Mouse (Mus musculus): Measurements from ENCODE around the gene Fbxo11. TPM values are rescaled to one million over a fixed set of nuclear protein-coding genes. Genes with fewer than 3 reads are reported as not detected.

Gene Fbxo11
- polyA plus RNA-seq, 1 experiment from 2014 or later, result 9.9 TPM

DNA sequence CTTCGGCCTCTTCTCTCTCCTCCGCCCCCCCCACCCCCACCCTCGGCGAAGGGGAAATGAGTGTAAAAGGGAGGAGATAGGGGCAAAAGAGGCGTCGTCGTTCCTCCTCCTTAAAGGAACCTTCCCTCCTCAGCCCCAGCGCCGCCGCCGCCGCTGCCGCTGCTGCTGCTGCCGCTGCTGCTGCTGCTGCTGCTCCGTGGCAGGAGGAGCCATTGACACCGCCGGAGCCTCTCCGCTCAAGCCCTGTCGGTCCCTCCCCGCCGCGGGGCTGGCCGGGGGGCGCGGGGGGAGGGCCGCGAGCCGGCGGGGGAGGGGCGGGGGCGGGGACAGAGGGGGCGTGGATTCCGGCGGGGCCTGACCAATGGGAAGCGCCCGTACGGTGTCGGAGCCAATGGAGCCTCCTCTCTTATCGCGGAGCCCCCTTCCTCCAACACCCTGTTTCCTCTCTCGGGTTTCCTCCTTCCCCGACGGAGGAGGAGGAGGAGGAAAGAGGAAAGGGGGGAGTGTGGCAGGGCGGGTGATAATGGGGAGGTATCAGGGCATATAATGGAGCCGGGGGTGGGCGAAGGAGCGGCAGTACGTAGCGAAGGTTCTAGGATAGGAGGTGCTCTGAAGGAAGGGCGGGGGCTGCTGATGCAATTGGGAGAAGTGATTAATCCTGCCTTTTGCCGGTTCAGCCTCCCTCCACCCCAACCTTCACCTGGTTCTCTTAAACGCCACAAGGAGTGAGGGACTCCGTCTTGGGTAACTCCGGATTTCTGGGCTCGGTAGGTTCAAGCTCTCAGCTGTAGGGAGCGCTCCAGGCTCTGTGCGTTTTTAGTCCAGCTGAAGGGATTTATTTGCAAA is 933 bp upstream of the Fbxo11 start:
- H3K27me3 ChIP-seq (replicated peaks), result no peaks in the 10 kb centered on the region
- WGBS, result under 1% methylated on average over 36 of the region's 57 CpGs
- H3K4me3 ChIP-seq, result peak overlapping the region; percentile 98
- H3K4me2 ChIP-seq, result peak overlapping the region; percentile 72
- H3K27ac ChIP-seq (replicated peaks), result peak overlapping the region; percentile 100
- H3K4me1 ChIP-seq, result peaks cover 18% of the 10 kb centered on the region
- peak; percentile 97 for ATAC-seq (ENCODE audit: extremely low read depth, insufficient number of reproducible peaks, low FRiP score, low TSS enrichment)
- H3K9me3 ChIP-seq, result no peaks in the 10 kb centered on the region
- H3K36me3 ChIP-seq, result no peaks in the 10 kb centered on the region
- peak overlapping the region; percentile 100 for H3K9ac ChIP-seq

DNA sequence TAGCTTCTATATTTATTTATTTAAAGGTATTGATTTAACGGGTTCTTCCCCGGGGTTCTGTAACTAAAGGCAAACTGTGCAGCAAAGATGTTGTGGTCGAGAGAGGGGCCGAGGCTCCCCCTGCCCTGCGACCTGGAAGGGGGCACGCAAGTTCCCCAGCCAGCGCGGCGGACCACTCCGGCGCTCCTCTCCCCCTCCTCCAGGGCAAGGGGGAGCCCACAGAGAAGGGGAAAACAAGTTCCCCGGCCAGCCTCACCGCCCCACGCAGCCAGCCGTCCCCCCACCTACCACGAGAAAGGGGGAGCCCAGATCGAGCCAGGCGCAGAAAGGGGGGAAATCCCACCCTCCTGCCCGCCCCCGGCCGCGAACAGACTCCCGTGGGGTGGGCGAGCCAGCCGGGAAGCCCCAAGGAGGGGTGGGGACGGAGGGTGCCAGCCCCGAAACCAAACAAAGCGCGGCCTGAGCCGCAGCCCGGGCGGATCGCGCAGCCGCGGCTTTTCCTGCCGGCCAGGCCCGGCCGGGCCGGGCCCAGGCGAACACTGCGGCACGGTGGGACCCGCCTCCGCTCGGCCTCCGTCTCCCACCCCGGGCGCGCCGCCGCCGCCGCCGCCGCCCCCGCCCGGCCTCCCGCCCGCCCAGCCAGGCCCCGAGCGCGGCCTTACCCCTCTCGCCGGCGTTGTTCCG is 602 bp downstream of the Fbxo11 start:
- no peaks in the 10 kb centered on the region for H3K9me3 ChIP-seq
- H3K4me1 ChIP-seq, result peaks cover 25% of the 10 kb centered on the region
- peak overlapping the region; percentile 72 for H3K4me2 ChIP-seq
- H3K9ac ChIP-seq, result peak overlapping the region; percentile 100
- peak overlapping the region; percentile 100 for H3K27ac ChIP-seq (replicated peaks)
- no peaks in the 10 kb centered on the region for H3K36me3 ChIP-seq
- H3K4me3 ChIP-seq, result peak overlapping the region; percentile 98
- WGBS, result under 1% methylated on average over 56 of the region's 67 CpGs
- peak; percentile 17; the same call in 1 of the 2 replicates for ATAC-seq (ENCODE audit: extremely low read depth, insufficient number of reproducible peaks, low FRiP score, low TSS enrichment)
- H3K27me3 ChIP-seq (replicated peaks), result no peaks in the 10 kb centered on the region

DNA sequence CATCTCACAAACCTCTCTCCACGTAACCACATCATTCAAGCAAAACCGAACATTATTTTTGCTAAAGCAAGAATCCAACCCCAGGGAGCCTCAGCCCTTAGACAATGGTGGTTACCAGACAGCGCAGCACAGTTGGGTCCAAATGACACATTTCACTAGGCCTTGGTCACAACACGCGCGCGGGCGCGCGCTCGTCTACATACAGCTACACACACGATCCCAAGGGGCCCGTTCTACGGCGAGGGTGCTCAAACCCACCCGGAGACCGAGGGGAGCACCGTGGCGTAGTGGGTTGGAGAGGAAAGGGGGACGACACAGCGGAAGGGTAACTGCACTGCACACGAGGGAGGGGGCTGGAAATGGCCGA is 1.1 kb downstream of the Fbxo11 start:
- WGBS, result under 1% methylated on average over 23 of the region's 23 CpGs
- Histone ChIP-seq H3K4me2 (peak overlapping the region; percentile 72), H3K9me3 (no peaks in the 10 kb centered on the region), H3K4me3 (peak overlapping the region; percentile 98), H3K4me1 (peaks cover 29% of the 10 kb centered on the region), H3K27me3 (replicated peaks) (no peaks in the 10 kb centered on the region), H3K36me3 (no peaks in the 10 kb centered on the region), H3K9ac (peak overlapping the region; percentile 100), H3K27ac (replicated peaks) (peak overlapping the region; percentile 100)
- no peak for ATAC-seq (ENCODE audit: extremely low read depth, insufficient number of reproducible peaks, low FRiP score, low TSS enrichment)

DNA sequence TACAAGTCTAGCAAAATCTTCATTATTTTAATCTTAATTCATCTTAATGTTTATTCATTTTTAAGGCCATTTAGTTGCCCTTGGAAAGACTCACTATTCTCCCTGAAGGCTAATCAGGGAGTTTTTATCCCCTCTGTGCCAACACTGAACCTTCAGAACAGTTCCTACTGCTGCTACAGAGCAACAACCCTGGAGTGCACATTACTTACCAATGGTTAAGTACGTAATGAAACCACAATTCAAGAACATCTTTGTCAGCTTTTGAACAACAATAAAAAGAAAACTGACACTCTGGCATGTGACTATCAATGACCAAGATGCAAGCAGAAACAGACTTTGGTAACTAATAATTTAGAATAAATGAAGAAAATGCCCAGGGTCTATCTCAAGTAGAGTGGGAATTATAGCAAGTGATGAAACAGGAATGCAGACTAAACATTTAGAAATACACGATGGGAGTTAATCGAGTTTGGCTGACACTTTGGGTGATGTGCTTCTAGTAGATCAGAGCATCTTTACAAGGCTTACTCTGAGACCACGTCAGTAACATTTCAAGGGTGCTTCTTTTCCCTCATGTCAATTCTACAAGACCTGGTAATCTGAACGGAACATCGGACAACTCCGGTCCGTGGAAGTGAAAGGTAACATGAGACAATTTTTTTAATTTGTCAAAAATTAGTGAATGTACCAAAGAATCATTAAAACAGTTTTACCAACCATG is 2.1 kb downstream of the Fbxo11 start:
- H3K27me3 ChIP-seq (replicated peaks), result no peaks in the 10 kb centered on the region
- H3K9ac ChIP-seq, result peak overlapping the region; percentile 100
- H3K9me3 ChIP-seq, result no peaks in the 10 kb centered on the region
- no peaks in the 10 kb centered on the region for H3K36me3 ChIP-seq
- no peak for ATAC-seq (ENCODE audit: extremely low read depth, insufficient number of reproducible peaks, low FRiP score, low TSS enrichment)
- WGBS, result 35% methylated on average over 8 of the region's 8 CpGs
- peaks cover 37% of the 10 kb centered on the region for H3K4me1 ChIP-seq
- peak overlapping the region; percentile 72 for H3K4me2 ChIP-seq
- H3K4me3 ChIP-seq, result peak overlapping the region; percentile 98
- no peak overlapping the region for H3K27ac ChIP-seq (replicated peaks)

DNA sequence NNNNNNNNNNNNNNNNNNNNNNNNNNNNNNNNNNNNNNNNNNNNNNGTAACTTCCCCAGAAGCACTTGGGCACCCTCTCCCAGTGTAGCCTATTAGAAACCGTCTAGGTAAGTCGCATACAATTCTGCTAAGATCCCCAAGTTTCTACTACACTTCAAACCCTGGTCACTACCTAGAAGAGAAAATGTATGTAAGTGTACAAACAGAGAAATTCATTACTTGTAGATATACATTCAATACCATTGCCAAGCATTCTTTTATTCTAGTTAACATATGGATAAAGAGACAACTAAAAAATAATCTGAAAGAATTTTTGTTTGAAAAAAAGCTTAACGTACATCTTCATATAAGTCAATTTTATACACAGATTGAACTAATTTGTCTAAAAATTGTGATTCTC is 3.1 kb downstream of the Fbxo11 start:
- H3K27me3 ChIP-seq (replicated peaks), result no peaks in the 10 kb centered on the region
- peaks cover 42% of the 10 kb centered on the region for H3K4me1 ChIP-seq
- H3K9me3 ChIP-seq, result no peaks in the 10 kb centered on the region
- no peak overlapping the region for H3K9ac ChIP-seq
- no peak overlapping the region for H3K4me2 ChIP-seq
- no peak for ATAC-seq (ENCODE audit: extremely low read depth, insufficient number of reproducible peaks, low FRiP score, low TSS enrichment)
- no peaks in the 10 kb centered on the region for H3K36me3 ChIP-seq
- 77% methylated on average over 3 of the region's 3 CpGs for WGBS
- H3K4me3 ChIP-seq, result no peak overlapping the region
- H3K27ac ChIP-seq (replicated peaks), result no peak overlapping the region

DNA sequence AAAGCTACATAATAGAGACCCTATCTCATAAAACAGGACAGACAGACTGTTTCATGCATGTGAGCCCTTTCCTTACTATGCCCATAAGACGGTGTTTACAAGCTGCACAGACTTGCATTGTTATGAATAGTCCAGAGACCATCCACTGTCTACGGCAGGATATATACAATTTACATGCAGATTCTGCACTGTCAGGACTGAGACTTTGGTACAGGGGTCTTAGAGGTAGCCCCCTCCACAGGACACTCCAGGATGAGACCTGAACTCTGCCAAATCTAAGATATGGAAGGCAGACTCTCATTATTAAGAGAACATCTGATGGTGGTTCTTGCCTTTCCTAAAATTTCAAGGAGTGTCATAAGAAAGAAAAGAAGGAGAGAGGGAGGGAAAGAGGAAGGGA is 6.8 kb downstream of the Fbxo11 start:
- 0 out of 2 replicates have a peak, but pooled peaks cover 2% of the 10 kb centered on the region for H3K36me3 ChIP-seq
- 70% methylated on average over 2 of the region's 2 CpGs for WGBS
- H3K4me2 ChIP-seq, result peak overlapping the region; percentile 14; the same call in 1 of the 2 replicates
- ATAC-seq (ENCODE audit: extremely low read depth, insufficient number of reproducible peaks, low FRiP score, low TSS enrichment), result no peak
- no peak overlapping the region for H3K4me3 ChIP-seq
- peaks cover 55% of the 10 kb centered on the region for H3K4me1 ChIP-seq
- H3K9me3 ChIP-seq, result no peaks in the 10 kb centered on the region
- no peaks in the 10 kb centered on the region for H3K27me3 ChIP-seq (replicated peaks)
- peak overlapping the region; percentile 13 for H3K27ac ChIP-seq (replicated peaks)
- no peak overlapping the region for H3K9ac ChIP-seq

DNA sequence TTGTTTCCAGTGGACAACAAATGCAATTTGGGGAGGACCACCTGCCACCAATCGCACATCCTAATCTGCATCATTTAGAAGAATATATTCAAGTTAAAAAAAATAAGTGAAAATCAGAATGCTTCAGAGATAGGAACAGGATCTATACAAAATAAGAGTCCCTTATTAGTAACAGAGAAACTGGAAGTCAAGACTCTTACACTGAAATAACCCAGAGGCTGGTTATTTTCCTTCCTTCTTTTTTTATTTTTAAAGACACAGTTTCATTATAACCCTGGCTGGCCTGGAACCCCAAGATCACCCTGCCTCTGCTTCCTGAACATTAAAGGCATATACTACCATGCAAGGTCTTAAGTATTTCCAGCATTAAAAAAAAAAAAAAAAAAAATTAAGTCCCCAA is 7.2 kb downstream of the Fbxo11 start:
- WGBS, result 83% methylated on average over 1 of the region's 1 CpGs
- H3K27ac ChIP-seq (replicated peaks), result peak overlapping the region; percentile 13; the same call in 1 of the 2 replicates
- no peak for ATAC-seq (ENCODE audit: extremely low read depth, insufficient number of reproducible peaks, low FRiP score, low TSS enrichment)
- 0 out of 2 replicates have a peak, but pooled peaks cover 2% of the 10 kb centered on the region for H3K36me3 ChIP-seq
- no peak overlapping the region for H3K4me3 ChIP-seq
- H3K4me1 ChIP-seq, result peaks cover 51% of the 10 kb centered on the region
- no peak overlapping the region for H3K9ac ChIP-seq
- peak overlapping the region; percentile 14; the same call in 1 of the 2 replicates for H3K4me2 ChIP-seq
- no peaks in the 10 kb centered on the region for H3K27me3 ChIP-seq (replicated peaks)
- H3K9me3 ChIP-seq, result no peaks in the 10 kb centered on the region

DNA sequence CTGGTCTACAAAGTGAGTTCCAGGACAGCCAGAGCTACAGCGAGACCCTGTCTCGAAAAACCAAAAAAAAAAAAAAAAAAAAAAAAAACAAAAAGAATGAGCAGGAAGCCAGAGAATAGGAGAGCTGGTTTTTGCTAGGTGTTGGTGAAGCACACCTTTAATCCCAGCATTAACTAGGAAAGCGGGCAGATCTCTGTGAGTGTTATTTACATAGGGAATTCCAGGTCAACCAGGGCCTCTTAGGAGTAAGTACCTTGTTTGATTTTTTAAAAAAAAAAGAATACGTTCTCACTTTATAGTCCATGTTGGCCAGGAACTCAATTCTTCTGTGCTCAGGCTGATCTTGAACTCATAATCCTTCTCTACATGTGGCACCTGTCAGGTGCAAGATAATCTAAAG is 13.4 kb downstream of the Fbxo11 start:
- WGBS, result 91% methylated on average over 4 of the region's 4 CpGs

DNA sequence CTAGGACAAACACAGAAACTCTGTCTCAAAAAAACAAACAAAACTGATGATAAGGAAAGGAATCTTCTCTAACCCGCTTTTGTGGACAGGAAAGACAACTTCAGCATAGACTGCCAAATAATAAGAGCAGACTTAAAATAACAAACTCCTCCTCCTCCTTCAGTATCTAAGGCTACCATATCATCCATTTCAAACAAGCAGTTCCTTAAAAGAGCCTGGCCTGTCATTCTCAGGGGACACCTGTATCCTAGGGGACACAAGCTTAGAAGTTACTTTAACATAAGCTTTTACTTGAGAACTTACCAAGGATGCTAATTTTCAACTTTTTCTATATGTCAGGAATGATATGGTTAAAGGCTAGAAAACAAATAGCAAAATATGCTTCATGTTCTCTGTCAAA is 14.2 kb downstream of the Fbxo11 start:
- H3K4me3 ChIP-seq, result no peak overlapping the region
- H3K4me1 ChIP-seq, result peaks cover 20% of the 10 kb centered on the region
- no peak overlapping the region for H3K4me2 ChIP-seq
- no peaks in the 10 kb centered on the region for H3K9me3 ChIP-seq
- H3K27ac ChIP-seq (replicated peaks), result no peak overlapping the region
- H3K9ac ChIP-seq, result no peak overlapping the region
- H3K36me3 ChIP-seq, result 0 out of 2 replicates have a peak, but pooled peaks cover 2% of the 10 kb centered on the region
- WGBS, result 59% methylated on average over 1 of the region's 1 CpGs
- H3K27me3 ChIP-seq (replicated peaks), result no peaks in the 10 kb centered on the region
- no peak for ATAC-seq (ENCODE audit: extremely low read depth, insufficient number of reproducible peaks, low FRiP score, low TSS enrichment)

More for the DNA sequence above, 13.4 kb downstream of the Fbxo11 start:
- Histone ChIP-seq H3K4me1 (peaks cover 28% of the 10 kb centered on the region), H3K9me3 (no peaks in the 10 kb centered on the region), H3K27ac (replicated peaks) (no peak overlapping the region), H3K4me2 (no peak overlapping the region), H3K4me3 (no peak overlapping the region), H3K36me3 (0 out of 2 replicates have a peak, but pooled peaks cover 2% of the 10 kb centered on the region), H3K27me3 (replicated peaks) (no peaks in the 10 kb centered on the region), H3K9ac (no peak overlapping the region)
- no peak for ATAC-seq (ENCODE audit: extremely low read depth, insufficient number of reproducible peaks, low FRiP score, low TSS enrichment)

DNA sequence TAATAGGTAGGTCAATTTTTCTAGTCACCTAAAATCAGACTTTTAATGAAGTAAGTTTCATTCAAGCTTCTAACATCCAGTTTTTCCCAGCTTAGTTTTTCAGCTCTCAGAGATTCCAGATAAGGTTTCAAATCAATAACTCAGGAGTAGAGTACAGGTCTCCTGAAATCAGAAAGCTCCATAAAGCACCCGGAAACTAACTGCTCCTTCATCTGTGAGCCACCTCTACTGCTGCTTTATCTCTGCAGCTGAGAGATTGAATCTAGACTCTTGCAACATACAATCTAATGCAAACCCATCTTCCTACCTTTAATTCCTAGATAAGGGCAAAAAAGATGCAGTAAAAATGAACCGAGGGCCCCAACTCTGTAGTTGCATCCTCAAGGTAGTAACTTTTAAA is 14.8 kb downstream of the Fbxo11 start:
- no peaks in the 10 kb centered on the region for H3K27me3 ChIP-seq (replicated peaks)
- H3K4me3 ChIP-seq, result no peak overlapping the region
- no peak overlapping the region for H3K27ac ChIP-seq (replicated peaks)
- no peak for ATAC-seq (ENCODE audit: extremely low read depth, insufficient number of reproducible peaks, low FRiP score, low TSS enrichment)
- WGBS, result 92% methylated on average over 2 of the region's 2 CpGs
- H3K9ac ChIP-seq, result no peak overlapping the region
- no peaks in the 10 kb centered on the region for H3K9me3 ChIP-seq
- H3K4me2 ChIP-seq, result no peak overlapping the region
- H3K4me1 ChIP-seq, result peaks cover 20% of the 10 kb centered on the region
- 0 out of 2 replicates have a peak, but pooled peaks cover 2% of the 10 kb centered on the region for H3K36me3 ChIP-seq

All from heart, embryonic 13.5 days (tissue).